Mouse (Mus musculus) stomach, embryonic 14.5 days (tissue): ENCODE results near the gene BC052040. TPM values are rescaled to one million over a fixed set of nuclear protein-coding genes. Genes with fewer than 3 reads are reported as not detected.

Source experiments
- ATAC-seq: fragments of 200-750 bp; cut with Nextera tagmentation; 2 replicates; pipeline ENCODE4 v1.8.0; 2017; ENCODE audit warnings: low read depth, moderate TSS enrichment; ENCODE audit not compliant: insufficient number of reproducible peaks, insufficient read depth, low FRiP score
- H3K27ac ChIP-seq: fragments of 300-500 bp; sonication (generic); 2 replicates; pipeline ENCODE4 v1.5.1; 2014; ENCODE audit warnings: mild to moderate bottlenecking, low read length, moderate library complexity, mixed read lengths
- H3K27me3 ChIP-seq: fragments of 300-500 bp; sonication (generic); 2 replicates; pipeline ENCODE4 v1.6.1; 2014; ENCODE audit warnings: low read length, control low read depth, mixed read lengths; ENCODE audit not compliant: control insufficient read depth, insufficient read depth
- H3K36me3 ChIP-seq: fragments of 300-500 bp; sonication (generic); 2 replicates; pipeline ENCODE4 v1.6.1; 2014; ENCODE audit warnings: mild to moderate bottlenecking, control low read depth, low read length, moderate library complexity, mixed read lengths; ENCODE audit not compliant: control insufficient read depth, insufficient read depth
- H3K4me1 ChIP-seq: fragments of 300-500 bp; sonication (generic); 2 replicates; pipeline ENCODE4 v1.6.1; 2014; ENCODE audit warnings: low read length, control low read depth, mixed read lengths; ENCODE audit not compliant: control insufficient read depth, insufficient read depth
- H3K4me2 ChIP-seq: fragments of 300-500 bp; sonication (generic); replicated peaks from 2 replicates; pipeline ENCODE4 v1.6.1; 2014; ENCODE audit warnings: low read depth, low read length, control low read depth
- H3K4me3 ChIP-seq: fragments of 300-500 bp; sonication (generic); 2 replicates; pipeline ENCODE4 v1.5.1; 2014; ENCODE audit warnings: low read depth, low read length, control low read depth
- H3K9ac ChIP-seq: fragments of 300-500 bp; sonication (generic); replicated peaks from 2 replicates; pipeline ENCODE4 v1.6.1; 2014; ENCODE audit warnings: low read depth, mild to moderate bottlenecking, control low read depth, low read length, moderate library complexity, mixed read lengths
- H3K9me3 ChIP-seq: fragments of 300-500 bp; sonication (generic); 2 replicates; pipeline ENCODE4 v1.6.1; 2016; ENCODE audit warnings: low read depth, low read length, control low read depth; ENCODE audit not compliant: control insufficient read depth
- WGBS: fragments of 180-500 bp; shearing (Covaris S2); extraction: QIAGEN DNeasy Blood & Tissue Kit; methylation state at CpG from one replicate; pipeline ENCODE4 v1.1.7; 2014; 5-methylcytosine and 5-hydroxymethylcytosine counted together
- polyA plus RNA-seq: library from polyadenylated mRNA; unstranded; fragments of >200 nt; fragmentation: Nextera tagmentation; extraction: Ambion mirVana; gene quantifications from 2 replicates; pipeline ENCODE4 v1.2.1, GENCODE M21; 2014

The BC052040 gene
- polyA plus RNA-seq, 1 experiment from 2014 or later: 13.5 TPM

- no peak overlapping the region for H3K27ac ChIP-seq
Observed at GRCm38 (mm10) chr2:115660213-115661120, 79.0 kb downstream of the BC052040 start.

DNA sequence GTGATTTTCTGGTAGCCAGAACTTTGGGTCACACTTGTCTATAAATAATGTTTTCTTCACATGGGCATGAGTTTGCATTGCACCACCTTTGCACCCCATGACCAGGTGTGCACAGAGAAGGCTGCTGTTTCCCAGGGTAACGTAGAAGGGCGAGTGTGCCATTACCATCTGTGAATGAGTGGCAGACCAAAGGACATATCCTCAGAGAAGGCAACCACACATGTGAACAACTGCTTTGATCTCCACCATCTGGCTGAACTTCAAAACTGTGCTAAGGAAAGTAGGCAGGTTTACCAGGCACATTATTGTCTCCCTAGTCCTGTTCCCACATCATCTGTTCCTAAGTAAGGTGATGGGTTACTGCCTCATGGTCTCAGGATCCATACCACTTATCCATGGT lies 86.0 kb downstream of the BC052040 start:
- Histone ChIP-seq H3K4me2 (no peak overlapping the region), H3K36me3 (no peaks in the 10 kb centered on the region; the same call in 1 of the 2 replicates), H3K4me1 (0 out of 2 replicates have a peak, but pooled peaks cover 3% of the 10 kb centered on the region), H3K4me3 (no peak overlapping the region), H3K9ac (no peak overlapping the region), H3K27me3 (no peaks in the 10 kb centered on the region), H3K9me3 (no peaks in the 10 kb centered on the region), H3K27ac (no peak overlapping the region)
- ATAC-seq: no peak
- WGBS: 93% methylated on average over 2 of the region's 2 CpGs

More at GRCm38 (mm10) chr2:115660213-115661120, 79.0 kb downstream of the BC052040 start:
- no peak overlapping the region for H3K4me2 ChIP-seq
- no peak overlapping the region for H3K4me3 ChIP-seq
- no peaks in the 10 kb centered on the region for H3K4me1 ChIP-seq
- H3K9ac ChIP-seq: no peak overlapping the region
- no peak for ATAC-seq
- no peaks in the 10 kb centered on the region; the same call in 1 of the 2 replicates for H3K36me3 ChIP-seq
- WGBS: 84% methylated on average over 6 of the region's 6 CpGs
- H3K27me3 ChIP-seq: no peaks in the 10 kb centered on the region
- H3K9me3 ChIP-seq: no peaks in the 10 kb centered on the region

GRCm38 (mm10) chr2:115673054-115673660 lies 91.6 kb downstream of the BC052040 start:
- no peaks in the 10 kb centered on the region for H3K27me3 ChIP-seq
- H3K4me2 ChIP-seq: no peak overlapping the region
- H3K36me3 ChIP-seq: no peaks in the 10 kb centered on the region
- no peak overlapping the region for H3K4me3 ChIP-seq
- H3K9me3 ChIP-seq: no peaks in the 10 kb centered on the region
- no peak overlapping the region for H3K27ac ChIP-seq
- no peak for ATAC-seq
- 91% methylated on average over 7 of the region's 7 CpGs for WGBS
- H3K9ac ChIP-seq: no peak overlapping the region
- 0 out of 2 replicates have a peak, but pooled peaks cover 3% of the 10 kb centered on the region for H3K4me1 ChIP-seq

DNA sequence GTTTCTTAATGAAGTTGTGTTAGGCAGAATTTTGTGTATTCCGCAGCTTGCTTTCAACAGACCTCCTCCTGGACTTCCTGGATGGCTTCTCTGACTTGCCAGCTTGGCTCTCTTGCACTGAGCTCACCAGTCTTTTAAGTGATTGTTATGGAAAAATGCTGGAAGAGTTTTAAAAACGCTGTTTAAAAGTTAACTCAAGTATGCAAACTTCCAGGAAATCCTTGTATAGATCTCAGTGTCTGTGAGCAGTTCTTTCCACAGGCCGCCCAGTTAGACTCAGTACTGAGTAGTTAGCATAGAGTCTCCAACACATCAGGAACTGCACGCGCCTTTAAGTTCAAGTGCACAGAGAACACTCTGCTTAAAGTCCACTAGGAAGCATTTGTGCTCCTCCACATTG lies 97.3 kb downstream of the BC052040 start:
- no peak overlapping the region for H3K4me2 ChIP-seq
- no peak overlapping the region for H3K9ac ChIP-seq
- H3K36me3 ChIP-seq: no peaks in the 10 kb centered on the region
- H3K27ac ChIP-seq: no peak overlapping the region
- H3K4me1 ChIP-seq: no peaks in the 10 kb centered on the region; the same call in 1 of the 2 replicates
- 77% methylated on average over 5 of the region's 5 CpGs for WGBS
- ATAC-seq: no peak
- no peaks in the 10 kb centered on the region for H3K9me3 ChIP-seq
- H3K4me3 ChIP-seq: no peak overlapping the region
- no peaks in the 10 kb centered on the region for H3K27me3 ChIP-seq

DNA sequence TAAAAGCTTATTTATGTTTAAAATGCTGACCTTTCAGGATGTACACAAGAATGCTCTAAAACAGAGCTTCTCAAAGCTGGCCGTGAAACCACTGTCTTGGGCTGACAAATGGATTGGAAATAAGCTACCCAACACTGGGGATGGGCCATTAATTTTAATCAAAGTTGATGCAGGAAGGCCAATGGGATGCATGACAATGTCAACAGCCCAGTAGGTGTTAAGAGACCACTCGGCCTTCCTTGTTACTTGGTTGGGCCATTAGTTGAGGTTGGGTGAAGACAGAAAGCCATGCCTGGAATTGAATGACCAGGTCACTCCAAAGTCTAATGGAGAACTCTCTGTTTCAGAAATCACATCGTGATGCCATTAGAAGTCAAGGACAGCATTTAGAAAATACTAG lies 103.7 kb downstream of the BC052040 start:
- H3K36me3 ChIP-seq: no peaks in the 10 kb centered on the region
- H3K4me2 ChIP-seq: no peak overlapping the region
- WGBS: 57% methylated on average over 3 of the region's 3 CpGs
- no peak overlapping the region for H3K27ac ChIP-seq
- ATAC-seq: no peak
- H3K4me1 ChIP-seq: no peaks in the 10 kb centered on the region
- no peak overlapping the region for H3K4me3 ChIP-seq
- H3K9me3 ChIP-seq: no peaks in the 10 kb centered on the region
- H3K27me3 ChIP-seq: no peaks in the 10 kb centered on the region
- H3K9ac ChIP-seq: no peak overlapping the region

DNA sequence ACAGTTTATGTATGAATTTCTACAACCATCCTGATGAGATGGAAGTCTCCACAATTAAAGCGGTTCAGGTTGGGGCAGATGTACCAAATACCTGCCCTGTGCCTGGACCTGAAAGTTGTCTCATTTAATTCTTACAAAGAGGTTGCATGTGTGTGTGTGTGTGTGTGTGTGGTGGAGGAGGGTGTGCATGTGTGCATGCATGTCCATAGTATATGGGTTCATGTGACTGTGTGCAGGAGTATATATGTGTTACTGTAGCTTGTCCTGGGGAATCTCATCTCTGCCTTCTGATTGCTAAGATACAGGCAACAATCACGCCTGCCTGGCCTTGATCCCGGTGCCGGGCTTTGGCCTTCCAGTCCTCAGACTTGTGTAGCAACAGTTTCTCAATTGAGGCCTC lies 106.1 kb downstream of the BC052040 start:
- Histone ChIP-seq H3K4me1 (no peaks in the 10 kb centered on the region), H3K36me3 (no peaks in the 10 kb centered on the region), H3K4me2 (no peak overlapping the region), H3K4me3 (no peak overlapping the region), H3K9ac (no peak overlapping the region), H3K27me3 (no peaks in the 10 kb centered on the region), H3K9me3 (no peaks in the 10 kb centered on the region), H3K27ac (no peak overlapping the region)
- 94% methylated on average over 4 of the region's 4 CpGs for WGBS
- no peak for ATAC-seq

- Histone ChIP-seq H3K9ac (no peak overlapping the region), H3K4me3 (no peak overlapping the region), H3K27ac (no peak overlapping the region), H3K36me3 (no peaks in the 10 kb centered on the region), H3K27me3 (no peaks in the 10 kb centered on the region), H3K4me1 (no peaks in the 10 kb centered on the region), H3K9me3 (no peaks in the 10 kb centered on the region), H3K4me2 (no peak overlapping the region)
- no peak for ATAC-seq
- WGBS: 89% methylated on average over 6 of the region's 6 CpGs
Observed at GRCm38 (mm10) chr2:115688282-115688681, 106.8 kb downstream of the BC052040 start.

DNA sequence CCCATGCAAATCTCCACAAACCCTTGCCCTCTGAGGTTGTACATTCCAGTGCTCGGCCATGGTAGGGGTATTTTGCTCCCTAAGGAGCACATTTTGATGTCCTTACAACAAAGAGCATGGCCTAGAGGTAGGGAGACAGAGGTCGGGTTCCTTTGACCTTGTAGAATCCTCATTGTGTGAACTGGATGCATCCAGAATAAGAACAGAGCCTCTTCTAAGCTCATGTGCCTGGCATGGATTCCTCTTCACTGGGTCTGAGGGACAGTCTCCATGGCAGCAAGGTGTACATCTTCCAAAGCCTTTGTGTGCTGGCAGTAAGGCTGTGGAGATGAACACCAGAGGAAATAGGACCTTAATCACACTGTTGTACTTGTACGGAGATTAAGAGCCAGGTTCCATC lies 112.3 kb downstream of the BC052040 start:
- no peaks in the 10 kb centered on the region for H3K27me3 ChIP-seq
- no peak for ATAC-seq
- H3K27ac ChIP-seq: no peak overlapping the region
- no peak overlapping the region for H3K4me3 ChIP-seq
- no peak overlapping the region for H3K9ac ChIP-seq
- 69% methylated on average over 3 of the region's 3 CpGs for WGBS
- no peak overlapping the region for H3K4me2 ChIP-seq
- H3K9me3 ChIP-seq: no peaks in the 10 kb centered on the region
- no peaks in the 10 kb centered on the region for H3K4me1 ChIP-seq
- H3K36me3 ChIP-seq: no peaks in the 10 kb centered on the region
